Mouse (Mus musculus): ENCODE measurements around the gene Cxcl16.

- TF ChIP-seq CTCF (IDR thresholded peaks at IDR 0.05; ENCODE audit: low read depth) (no peak), EP300 (IDR thresholded peaks at IDR 0.05; ENCODE audit: low read depth) (no peak)
Observed at GRCm38 (mm10) chr11:70463970-70464369, 4.2 kb upstream of the Cxcl16 start.
